Mouse (Mus musculus) kidney, adult 2 months (tissue): ENCODE measurements around the gene AI661453.

Experiments
- CTCF ChIP-seq: fragments of 200-500 bp; conservative IDR thresholded peaks from 2 replicates; pipeline ENCODE4 v1.5.1; 2011; ENCODE audit warnings: low read depth, mild to moderate bottlenecking, control low read depth, low read length, moderate library complexity, mixed read lengths; ENCODE audit not compliant: insufficient read depth, insufficient read length
- POLR2A ChIP-seq: fragments of 200-500 bp; IDR thresholded peaks from one replicate; pipeline ENCODE4 v1.6.1; 2011; ENCODE audit warnings: low read depth, low read length, control low read depth

GRCm38 (mm10) chr17:47468466-47468865 lies 32.1 kb downstream of the AI661453 start:
- TF ChIP-seq CTCF (no peak), POLR2A (no peak)
